Mouse (Mus musculus): Measurements from ENCODE around the gene Fryl. TPM values are rescaled to one million over a fixed set of nuclear protein-coding genes. Genes with fewer than 3 reads are reported as not detected.
A peak's percentile ranks its signal among the peaks of the same experiment; 100 is the strongest.

The Fryl gene
- polyA plus RNA-seq, 1 experiment = 72.3 TPM

- Histone ChIP-seq H3K27me3 (ENCODE audit: control insufficient read depth, insufficient read depth, low read length) (no peaks in the 10 kb centered on the region), H3K4me3 (ENCODE audit: extremely low read depth, insufficient read depth, insufficient read length) (no peak overlapping the region), H3K36me3 (ENCODE audit: control insufficient read depth, insufficient read depth, low read length) (no peaks in the 10 kb centered on the region), H3K27ac (ENCODE audit: insufficient read depth, low read length) (no peak overlapping the region), H3K4me1 (ENCODE audit: control insufficient read depth, insufficient read depth, insufficient read length) (peaks cover 4% of the 10 kb centered on the region; the same call in 1 of the 2 replicates)
- no peak for TF ChIP-seq CTCF (IDR thresholded peaks at IDR 0.05; ENCODE audit: extremely low read depth, insufficient read depth, insufficient read length, insufficient replicate concordance)
- no peak for TF ChIP-seq POLR2A (IDR thresholded peaks at IDR 0.05; ENCODE audit: low read depth, low read length)
- no peak for DNase-seq (ENCODE audit: low read depth in 1 of 2, low spot score in 2 of 2)
- 91% methylated on average over 2 of the region's 2 CpGs for WGBS
These were observed 93.9 kb downstream of the Fryl start for GRCm38 (mm10) chr5:73162492-73162891.

DNA sequence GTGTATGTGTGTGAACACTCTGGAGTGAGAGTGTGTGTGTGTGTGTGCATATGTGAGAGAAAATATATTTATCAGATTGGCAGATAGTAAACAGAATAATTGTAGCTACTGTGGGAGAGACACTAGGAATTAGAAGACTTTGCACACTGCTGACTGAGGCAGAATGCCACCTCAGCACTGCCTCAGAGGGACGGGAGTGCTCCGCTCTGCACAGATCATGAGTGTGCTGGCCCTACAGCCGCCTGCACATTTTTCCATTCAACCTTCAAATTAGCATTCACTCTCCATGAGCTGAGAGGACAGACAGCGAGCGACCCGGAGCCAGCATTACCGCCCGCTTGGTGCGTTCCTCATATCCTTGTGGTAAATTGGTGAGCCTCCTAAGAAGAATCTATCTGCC lies 96.0 kb downstream of the Fryl start:
- 91% methylated on average over 9 of the region's 9 CpGs for WGBS
- no peak overlapping the region for H3K4me3 ChIP-seq (ENCODE audit: extremely low read depth, insufficient read depth, insufficient read length)
- no peak overlapping the region for H3K27ac ChIP-seq (ENCODE audit: insufficient read depth, low read length)
- no peaks in the 10 kb centered on the region for H3K36me3 ChIP-seq (ENCODE audit: control insufficient read depth, insufficient read depth, low read length)
- DNase-seq (ENCODE audit: low read depth in 1 of 2, low spot score in 2 of 2) = no peak
- no peak for TF ChIP-seq CTCF (IDR thresholded peaks at IDR 0.05; ENCODE audit: extremely low read depth, insufficient read depth, insufficient read length, insufficient replicate concordance)
- no peak for TF ChIP-seq POLR2A (IDR thresholded peaks at IDR 0.05; ENCODE audit: low read depth, low read length)
- peaks cover 12% of the 10 kb centered on the region; the same call in 1 of the 2 replicates for H3K4me1 ChIP-seq (ENCODE audit: control insufficient read depth, insufficient read depth, insufficient read length)
- H3K27me3 ChIP-seq (ENCODE audit: control insufficient read depth, insufficient read depth, low read length) = no peaks in the 10 kb centered on the region

DNA sequence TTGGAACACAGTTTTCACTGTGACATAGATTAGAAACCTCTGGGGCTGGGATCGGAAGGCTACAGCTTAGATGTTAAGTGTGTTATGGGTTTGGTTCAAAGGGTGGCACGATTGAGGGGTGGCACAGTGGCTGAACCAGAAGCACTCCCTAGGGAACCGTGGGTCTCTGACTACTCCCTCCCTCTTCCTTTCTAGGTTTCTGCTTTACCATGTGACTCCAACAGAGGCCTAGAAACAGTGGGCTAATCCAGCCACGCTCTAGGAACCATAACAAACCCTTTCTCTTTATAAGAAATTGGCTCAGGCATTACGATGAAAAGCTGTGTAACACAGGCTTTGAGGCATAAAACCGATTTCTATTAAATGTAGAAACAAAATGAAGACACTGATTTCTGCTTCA lies 98.9 kb downstream of the Fryl start:
- H3K4me1 ChIP-seq (ENCODE audit: control insufficient read depth, insufficient read depth, insufficient read length) = peaks cover 12% of the 10 kb centered on the region; the same call in 1 of the 2 replicates
- no peak for TF ChIP-seq CTCF (IDR thresholded peaks at IDR 0.05; ENCODE audit: extremely low read depth, insufficient read depth, insufficient read length, insufficient replicate concordance)
- TF ChIP-seq POLR2A (IDR thresholded peaks at IDR 0.05; ENCODE audit: low read depth, low read length) = no peak
- 46% methylated on average over 6 of the region's 6 CpGs for WGBS

GRCm38 (mm10) chr5:73157009-73157408 lies 99.4 kb downstream of the Fryl start:
- TF ChIP-seq CTCF (IDR thresholded peaks at IDR 0.05; ENCODE audit: extremely low read depth, insufficient read depth, insufficient read length, insufficient replicate concordance) (no peak), POLR2A (IDR thresholded peaks at IDR 0.05; ENCODE audit: low read depth, low read length) (no peak)

More for the DNA sequence above, 98.9 kb downstream of the Fryl start:
- Histone ChIP-seq H3K27ac (ENCODE audit: insufficient read depth, low read length) (no peak overlapping the region), H3K27me3 (ENCODE audit: control insufficient read depth, insufficient read depth, low read length) (no peaks in the 10 kb centered on the region), H3K4me3 (ENCODE audit: extremely low read depth, insufficient read depth, insufficient read length) (no peak overlapping the region), H3K36me3 (ENCODE audit: control insufficient read depth, insufficient read depth, low read length) (no peaks in the 10 kb centered on the region)
- DNase-seq (ENCODE audit: low read depth in 1 of 2, low spot score in 2 of 2) = peak in 1 of 2 experiments; percentile 36

GRCm38 (mm10) chr5:73156226-73156926 lies 100.0 kb downstream of the Fryl start:
- Histone ChIP-seq H3K4me1 (ENCODE audit: control insufficient read depth, insufficient read depth, insufficient read length) (peaks cover 18% of the 10 kb centered on the region; the same call in 1 of the 2 replicates), H3K27ac (ENCODE audit: insufficient read depth, low read length) (no peak overlapping the region), H3K36me3 (ENCODE audit: control insufficient read depth, insufficient read depth, low read length) (no peaks in the 10 kb centered on the region), H3K4me3 (ENCODE audit: extremely low read depth, insufficient read depth, insufficient read length) (no peak overlapping the region), H3K27me3 (ENCODE audit: control insufficient read depth, insufficient read depth, low read length) (no peaks in the 10 kb centered on the region)
- no peak for TF ChIP-seq CTCF (IDR thresholded peaks at IDR 0.05; ENCODE audit: extremely low read depth, insufficient read depth, insufficient read length, insufficient replicate concordance)
- TF ChIP-seq POLR2A (IDR thresholded peaks at IDR 0.05; ENCODE audit: low read depth, low read length) = no peak
- DNase-seq (ENCODE audit: low read depth in 1 of 2, low spot score in 2 of 2) = no peak
- 82% methylated on average over 15 of the region's 15 CpGs for WGBS

More at GRCm38 (mm10) chr5:73157009-73157408, 99.4 kb downstream of the Fryl start:
- WGBS = 86% methylated on average over 5 of the region's 5 CpGs
- H3K4me1 ChIP-seq (ENCODE audit: control insufficient read depth, insufficient read depth, insufficient read length) = peaks cover 17% of the 10 kb centered on the region; the same call in 1 of the 2 replicates
- no peaks in the 10 kb centered on the region for H3K36me3 ChIP-seq (ENCODE audit: control insufficient read depth, insufficient read depth, low read length)
- H3K4me3 ChIP-seq (ENCODE audit: extremely low read depth, insufficient read depth, insufficient read length) = no peak overlapping the region
- H3K27me3 ChIP-seq (ENCODE audit: control insufficient read depth, insufficient read depth, low read length) = no peaks in the 10 kb centered on the region
- no peak overlapping the region for H3K27ac ChIP-seq (ENCODE audit: insufficient read depth, low read length)
- no peak for DNase-seq (ENCODE audit: low read depth in 1 of 2, low spot score in 2 of 2)

DNA sequence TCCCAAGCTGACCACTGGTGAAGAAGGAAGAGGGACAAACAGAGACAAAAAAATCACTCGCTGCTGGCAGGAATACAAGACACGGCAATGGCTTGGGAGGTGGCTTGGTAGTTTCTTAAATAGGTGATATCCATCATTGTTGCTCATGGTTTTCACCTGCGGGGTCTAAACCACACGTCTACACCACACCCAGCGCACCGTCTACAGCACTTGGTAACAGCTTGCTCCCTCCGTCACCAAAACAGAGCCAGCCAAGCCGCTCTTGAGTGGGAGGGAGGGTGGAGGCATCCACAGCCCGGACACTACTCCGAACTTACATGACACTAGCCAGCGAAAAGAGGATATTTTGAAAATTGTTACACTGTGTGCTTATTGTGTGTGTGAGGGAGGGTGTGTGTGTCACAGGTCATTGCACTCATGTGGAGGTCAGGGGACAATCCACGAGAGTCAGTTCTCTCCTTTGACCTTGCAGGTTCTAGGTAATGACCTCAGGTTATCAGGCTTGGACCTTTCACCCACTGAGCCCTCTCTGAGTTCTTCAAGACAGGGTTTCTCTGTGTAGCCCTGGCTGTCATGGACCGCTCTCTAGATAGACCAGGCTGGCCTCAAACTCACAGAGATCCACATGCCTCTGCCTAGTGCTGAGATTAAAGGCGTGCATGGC lies 102.5 kb downstream of the Fryl start:
- WGBS = 93% methylated on average over 14 of the region's 14 CpGs
- Histone ChIP-seq H3K4me1 (ENCODE audit: control insufficient read depth, insufficient read depth, insufficient read length) (peaks cover 20% of the 10 kb centered on the region; the same call in 1 of the 2 replicates), H3K36me3 (ENCODE audit: control insufficient read depth, insufficient read depth, low read length) (no peaks in the 10 kb centered on the region), H3K4me3 (ENCODE audit: extremely low read depth, insufficient read depth, insufficient read length) (no peak overlapping the region), H3K27me3 (ENCODE audit: control insufficient read depth, insufficient read depth, low read length) (no peaks in the 10 kb centered on the region), H3K27ac (ENCODE audit: insufficient read depth, low read length) (no peak overlapping the region)
- TF ChIP-seq CTCF (IDR thresholded peaks at IDR 0.05; ENCODE audit: extremely low read depth, insufficient read depth, insufficient read length, insufficient replicate concordance) (no peak), POLR2A (IDR thresholded peaks at IDR 0.05; ENCODE audit: low read depth, low read length) (no peak)
- DNase-seq (ENCODE audit: low read depth in 1 of 2, low spot score in 2 of 2) = no peak

Measured in spleen, adult 2 months (tissue).